Mouse (Mus musculus) MEL (cell line): ENCODE data around the gene Bri3bp.

Experiments used
- CTCF ChIP-seq, 3 experiments: IDR thresholded peaks in 2 of 3; conservative IDR thresholded peaks in 1 of 3; 2 replicates each; pipeline ENCODE4 v1.5.1; 2011 to 2012; ENCODE audit warnings: low read length in 3 of 3, low read depth in 2 of 3, mild to moderate bottlenecking in 2 of 3, improper control_type of control experiment in 1 of 3, inconsistent platforms in 1 of 3, mixed read lengths in 1 of 3, moderate library complexity in 1 of 3; ENCODE audit not compliant: control insufficient read depth in 1 of 3, insufficient read depth in 1 of 3, poor library complexity in 1 of 3, severe bottlenecking in 1 of 3
- E2F4 ChIP-seq: IDR thresholded peaks from 2 replicates; pipeline ENCODE4 v1.6.1; 2011; ENCODE audit warnings: low read depth, low read length, improper control_type of control experiment, borderline replicate concordance
- ELF1 ChIP-seq: IDR thresholded peaks from 2 replicates; pipeline ENCODE4 v1.6.1; 2014; ENCODE audit warnings: low read depth, mild to moderate bottlenecking, inconsistent platforms, low read length, improper control_type of control experiment, moderate library complexity
- EP300 ChIP-seq, 2 experiments: IDR thresholded peaks; 2 replicates each; pipeline ENCODE4 v1.6.1; 2011; ENCODE audit warnings: improper control_type of control experiment in 2 of 2, low read length in 2 of 2, low read depth in 1 of 2, mild to moderate bottlenecking in 1 of 2
- ETS1 ChIP-seq: IDR thresholded peaks from 2 replicates; pipeline ENCODE4 v1.6.1; 2012; ENCODE audit warnings: low read depth, mild to moderate bottlenecking, inconsistent platforms, low read length, improper control_type of control experiment, moderate library complexity
- KAT2A ChIP-seq: conservative IDR thresholded peaks from 2 replicates; pipeline ENCODE4 v1.6.1; 2012; ENCODE audit warnings: low read depth, low read length, improper control_type of control experiment, inconsistent platforms
- POLR2A ChIP-seq, 2 experiments: IDR thresholded peaks; 2 replicates each; pipeline ENCODE4 v1.6.1; 2011 to 2012; ENCODE audit warnings: low read length in 2 of 2, mild to moderate bottlenecking in 2 of 2, control low read depth in 1 of 2, improper control_type of control experiment in 1 of 2, low read depth in 1 of 2, moderate library complexity in 1 of 2; ENCODE audit not compliant: control insufficient read depth in 1 of 2, insufficient read depth in 1 of 2, poor library complexity in 1 of 2
- POLR2AphosphoS5 ChIP-seq: IDR thresholded peaks from 2 replicates; pipeline ENCODE4 v1.6.1; 2012; ENCODE audit warnings: low read depth, borderline replicate concordance, mild to moderate bottlenecking, inconsistent platforms, low read length, moderate library complexity, mixed read lengths
- RAD21 ChIP-seq: IDR thresholded peaks from 2 replicates; pipeline ENCODE4 v1.6.1; 2011; ENCODE audit warnings: mild to moderate bottlenecking, low read depth, low read length, improper control_type of control experiment
- TBP ChIP-seq: IDR thresholded peaks from 2 replicates; pipeline ENCODE4 v1.8.0; 2011; ENCODE audit warnings: low read depth, low read length, improper control_type of control experiment
- TCF12 ChIP-seq: IDR thresholded peaks from 2 replicates; pipeline ENCODE4 v1.6.1; 2014; ENCODE audit warnings: low read depth, mild to moderate bottlenecking, inconsistent platforms, low read length, improper control_type of control experiment, moderate library complexity
- USF1 ChIP-seq: IDR thresholded peaks from 2 replicates; pipeline ENCODE4 v1.6.1; 2014; ENCODE audit warnings: low read depth, mild to moderate bottlenecking, inconsistent platforms, low read length, improper control_type of control experiment, moderate library complexity
- ZC3H11A ChIP-seq: IDR thresholded peaks from 2 replicates; pipeline ENCODE4 v1.6.1; 2012; ENCODE audit warnings: low read depth, mild to moderate bottlenecking, inconsistent platforms, low read length, improper control_type of control experiment
- ZMIZ1 ChIP-seq: IDR thresholded peaks from 2 replicates; pipeline ENCODE4 v1.6.1; 2012; ENCODE audit warnings: low read depth, mild to moderate bottlenecking, inconsistent platforms, low read length, improper control_type of control experiment, moderate library complexity

- 0 out of 2 replicates have a peak, but pooled peaks have one; percentile 12 for TF ChIP-seq ETS1
- TF ChIP-seq E2F4 = no peak
- no peak for TF ChIP-seq ZC3H11A
- TF ChIP-seq RAD21 = no peak
- no peak for TF ChIP-seq POLR2A (IDR thresholded peaks at IDR 0.05; ENCODE audit: control insufficient read depth in 1 of 2, insufficient read depth in 1 of 2, low read depth in 1 of 2, low read length in 2 of 2, poor library complexity in 1 of 2)
- TF ChIP-seq CTCF (IDR thresholded peaks at IDR 0.05 in 2 of 3, conservative IDR thresholded peaks at IDR 0.05 in 1 of 3; ENCODE audit: control insufficient read depth in 1 of 3, insufficient read depth in 1 of 3, low read depth in 2 of 3, low read length in 3 of 3, poor library complexity in 1 of 3, severe bottlenecking in 1 of 3) = peak in 1 of 3 experiments; percentile 11; a peak in 1 of 6 replicates
- TF ChIP-seq USF1 = no peak
- TF ChIP-seq TCF12 = peak; percentile 79
- TF ChIP-seq ZMIZ1 = no peak
- TF ChIP-seq POLR2AphosphoS5 = no peak
- no peak for TF ChIP-seq KAT2A
- peak; percentile 49 to 76; a peak in 3 of 4 replicates for TF ChIP-seq EP300 (IDR thresholded peaks at IDR 0.05; ENCODE audit: low read depth in 1 of 2, low read length in 2 of 2)
- TF ChIP-seq ELF1 = no peak
- no peak for TF ChIP-seq TBP
These were observed 14.7 kb downstream of the Bri3bp start for GRCm38 (mm10) chr5:125456100-125456499.
